Mouse (Mus musculus) olfactory bulb, adult 2 months (tissue): ENCODE data around the gene Opcml.

Source experiments
- CTCF ChIP-seq: fragments of 200-500 bp; IDR thresholded peaks from 2 replicates; pipeline ENCODE4 v1.5.1; 2012; ENCODE audit warnings: low read depth, mild to moderate bottlenecking, low read length, moderate library complexity; ENCODE audit not compliant: insufficient read depth
- POLR2A ChIP-seq: fragments of 200-500 bp; IDR thresholded peaks from 2 replicates; pipeline ENCODE4 v1.6.1; 2012; ENCODE audit warnings: mild to moderate bottlenecking, low read depth, low read length, moderate library complexity; ENCODE audit not compliant: insufficient read depth

- no peak for TF ChIP-seq POLR2A
- TF ChIP-seq CTCF = no peak
These were observed 495.8 kb downstream of the Opcml start for GRCm38 (mm10) chr9:28286384-28286783.
